Mouse (Mus musculus) layer of hippocampus, adult 9-10 months (tissue): ENCODE measurements around the gene Rnf141.

Experiments
- DNase-seq: peaks from one replicate; pipeline ENCODE4 v3.0.0; 2022; ENCODE audit warnings: low spot score

Gene Rnf141

DNA sequence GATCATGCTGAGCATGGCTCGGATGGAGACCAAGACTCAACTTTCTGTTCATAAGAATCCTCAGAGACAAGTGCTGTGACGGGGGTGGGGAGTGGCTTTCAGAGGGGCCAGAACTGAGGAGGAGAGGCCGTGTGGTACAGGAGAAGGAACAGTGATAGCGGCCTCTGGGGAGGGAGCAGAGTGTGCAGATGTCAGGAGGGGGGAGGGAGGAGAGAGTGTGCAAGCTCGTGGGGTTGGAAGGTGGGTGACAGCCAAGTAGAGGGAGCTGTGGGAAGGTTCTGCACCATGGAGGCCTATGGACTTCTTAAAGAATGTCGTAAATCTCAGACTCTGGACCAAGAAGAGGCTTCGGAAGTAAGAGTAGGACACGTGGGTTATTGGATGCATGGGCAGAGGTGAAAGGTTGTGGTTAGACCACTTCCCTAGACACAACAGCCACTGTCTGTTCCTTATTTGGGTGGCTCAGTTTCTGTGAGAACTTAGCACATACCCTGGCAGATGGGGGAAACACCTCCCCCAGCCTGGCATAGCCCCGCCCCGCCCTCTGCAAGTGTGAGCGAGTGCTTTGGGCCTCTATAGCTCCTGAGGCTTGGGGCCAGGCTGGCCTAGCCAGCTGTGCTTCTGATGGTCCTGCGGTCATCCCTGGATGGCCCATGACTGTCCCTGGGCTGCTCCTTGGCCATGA is 47.7 kb downstream of the Rnf141 start:
- no peak for DNase-seq

GRCm38 (mm10) chr7:110794722-110795121 is 49.5 kb downstream of the Rnf141 start:
- DNase-seq, result no peak

- no peak for DNase-seq
Observed at GRCm38 (mm10) chr7:110792834-110793233, 51.4 kb downstream of the Rnf141 start.

GRCm38 (mm10) chr7:110792201-110792600 is 52.1 kb downstream of the Rnf141 start:
- DNase-seq, result no peak

DNA sequence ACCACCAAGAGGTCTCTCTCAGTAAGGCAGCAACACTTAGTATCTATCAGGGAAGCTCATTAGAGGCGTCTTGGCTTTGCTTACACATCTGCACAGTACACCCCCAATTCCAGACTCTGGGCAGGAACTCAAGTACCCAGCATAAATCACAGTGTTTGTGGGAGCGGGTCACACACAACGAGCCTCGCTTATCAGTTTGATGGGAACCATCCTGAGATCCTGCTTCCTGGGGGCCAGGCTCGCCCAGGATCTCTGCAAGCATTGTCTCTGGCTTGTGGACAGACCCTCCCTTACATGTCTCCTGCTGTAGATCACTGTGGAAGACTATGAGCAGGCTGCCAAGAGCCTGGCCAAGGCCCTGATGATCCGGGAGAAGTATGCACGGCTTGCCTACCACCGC is 53.4 kb downstream of the Rnf141 start:
- DNase-seq, result no peak

GRCm38 (mm10) chr7:110787310-110787709 is 56.9 kb downstream of the Rnf141 start:
- DNase-seq, result no peak

DNA sequence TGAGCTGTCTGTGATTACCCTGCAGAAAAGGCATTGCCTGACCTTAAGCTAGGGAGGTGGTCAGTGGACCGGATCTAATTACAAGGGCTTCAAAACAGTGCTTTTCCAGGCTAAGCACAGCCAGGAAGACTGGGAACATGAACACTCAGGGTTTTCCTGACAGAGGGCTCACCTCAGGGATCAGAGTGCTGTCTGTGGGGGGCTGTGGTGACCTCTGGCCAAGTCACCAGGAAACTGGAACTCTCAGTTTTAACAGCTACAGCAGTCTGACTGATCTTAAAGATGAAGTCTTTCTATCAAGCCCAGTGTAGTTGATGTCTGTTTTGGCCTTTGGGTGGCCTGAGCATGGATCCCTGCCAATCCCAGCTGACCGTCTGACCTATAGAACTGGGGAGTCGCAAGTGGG is 58.5 kb downstream of the Rnf141 start:
- DNase-seq, result no peak

GRCm38 (mm10) chr7:110784965-110785364 is 59.3 kb downstream of the Rnf141 start:
- DNase-seq, result no peak

GRCm38 (mm10) chr7:110782845-110783478 is 61.3 kb downstream of the Rnf141 start:
- DNase-seq, result no peak

GRCm38 (mm10) chr7:110782135-110782534 is 62.1 kb downstream of the Rnf141 start:
- DNase-seq, result no peak

DNA sequence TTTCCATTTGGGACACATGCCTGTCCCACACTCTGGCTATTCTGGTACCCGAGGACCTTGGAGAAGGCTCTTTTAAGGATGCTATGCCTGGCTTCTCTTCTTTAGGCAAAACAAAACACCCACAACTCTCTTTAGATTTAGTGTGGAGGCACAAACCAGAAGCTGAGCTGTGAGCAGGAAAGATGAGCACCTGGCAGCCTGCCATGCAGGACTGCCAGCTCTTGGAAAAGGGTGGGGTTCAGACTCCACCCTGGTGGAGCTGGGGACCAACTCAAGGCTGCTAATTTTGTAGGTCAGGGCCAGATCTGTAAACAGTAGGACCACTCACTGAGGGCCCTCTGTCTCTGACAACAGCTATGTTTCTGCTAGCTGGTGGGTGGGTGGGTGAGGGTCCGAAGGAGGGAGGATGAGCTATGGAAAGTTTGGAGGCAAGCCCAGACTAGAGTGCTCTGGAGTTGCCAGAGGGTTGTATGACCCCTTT is 63.0 kb downstream of the Rnf141 start:
- no peak for DNase-seq

- DNase-seq, result no peak
Observed at GRCm38 (mm10) chr7:110780520-110780919, 63.7 kb downstream of the Rnf141 start.

DNA sequence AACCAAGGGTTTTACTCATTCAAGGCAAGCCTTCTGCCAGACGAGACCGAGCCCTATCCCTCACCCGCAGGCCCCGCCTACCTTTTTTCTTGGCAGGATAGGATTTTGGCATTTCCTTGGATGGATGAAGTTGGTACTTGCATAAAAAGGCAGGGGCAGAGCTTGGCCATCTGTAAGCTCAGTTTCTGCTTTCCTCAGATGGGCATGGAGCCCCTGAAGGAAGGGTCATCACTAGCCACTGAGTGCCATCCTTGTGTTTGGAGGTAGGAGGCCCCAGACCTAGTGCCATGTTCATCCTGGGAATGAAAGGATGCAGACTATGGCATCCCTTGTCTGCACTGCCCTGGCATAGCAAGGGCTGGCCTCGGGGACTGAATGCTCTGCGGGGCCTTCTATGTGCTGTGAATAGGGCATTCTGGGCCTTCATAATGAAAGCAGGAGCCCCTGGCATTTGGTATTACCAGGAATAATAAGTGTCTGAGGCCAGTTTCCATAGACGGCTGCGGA is 64.6 kb downstream of the Rnf141 start:
- no peak for DNase-seq

DNA sequence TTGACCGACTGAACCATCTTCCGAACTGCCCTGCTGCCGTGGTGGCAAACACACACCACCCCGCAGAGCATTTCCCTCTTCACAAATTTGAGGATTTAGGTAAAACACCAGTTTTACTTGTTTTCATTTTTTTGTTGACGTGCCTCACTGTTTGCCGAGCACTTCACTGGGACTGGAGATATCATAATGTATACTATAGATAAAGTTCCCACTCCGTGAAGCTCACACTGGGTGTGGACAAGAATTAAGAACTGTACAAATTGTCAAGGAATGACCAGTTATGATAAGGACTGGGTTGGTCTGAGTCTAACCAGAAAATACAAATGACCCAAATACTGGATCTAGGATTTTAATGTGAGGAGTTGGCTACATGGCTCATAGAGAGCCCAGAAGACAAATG is 65.3 kb downstream of the Rnf141 start:
- DNase-seq, result no peak

DNA sequence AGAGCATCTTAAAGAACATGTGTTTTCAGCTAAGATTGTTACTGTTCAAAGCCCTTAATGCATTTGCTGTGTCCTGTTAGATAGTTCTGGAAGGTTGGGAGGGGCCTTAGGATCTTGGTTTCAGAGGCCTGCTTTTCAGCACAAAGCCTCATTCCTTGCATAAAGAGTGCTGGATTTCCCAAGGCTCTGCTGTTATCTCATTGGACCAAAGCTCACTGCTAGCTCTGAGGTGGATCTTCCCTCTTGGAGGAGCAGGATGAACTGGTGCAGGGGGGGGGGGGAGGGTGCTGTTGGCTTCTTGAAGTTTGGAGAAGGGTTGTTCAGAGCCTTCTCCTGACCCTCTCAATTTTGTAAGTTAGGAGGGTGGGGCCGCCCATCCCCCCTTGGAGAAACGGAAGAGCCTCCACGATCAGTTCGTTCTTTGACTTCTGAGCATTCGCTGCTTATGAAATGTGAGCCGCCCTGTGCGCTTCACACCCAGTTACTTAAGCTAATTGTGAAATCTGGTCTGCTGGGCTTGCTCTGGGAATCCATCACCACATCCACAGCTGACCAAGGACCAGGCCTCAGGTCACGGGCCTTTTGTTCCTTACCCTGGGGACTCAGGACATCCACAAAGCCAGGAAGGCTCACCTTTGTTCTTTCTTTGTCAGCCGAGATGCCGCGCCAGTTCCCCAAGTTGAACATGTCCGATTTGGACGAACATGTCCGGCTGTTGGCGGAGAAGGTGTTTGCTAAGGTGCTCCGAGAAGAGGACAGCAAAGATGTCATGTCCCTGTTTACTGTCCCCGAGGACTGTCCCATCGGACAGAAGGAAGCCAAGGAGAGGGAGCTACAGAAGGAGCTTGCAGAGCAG is 66.9 kb downstream of the Rnf141 start:
- DNase-seq, result no peak

- DNase-seq, result no peak
Observed at GRCm38 (mm10) chr7:110774674-110775073, 69.6 kb downstream of the Rnf141 start.

GRCm38 (mm10) chr7:110774077-110774476 is 70.2 kb downstream of the Rnf141 start:
- DNase-seq, result no peak

DNA sequence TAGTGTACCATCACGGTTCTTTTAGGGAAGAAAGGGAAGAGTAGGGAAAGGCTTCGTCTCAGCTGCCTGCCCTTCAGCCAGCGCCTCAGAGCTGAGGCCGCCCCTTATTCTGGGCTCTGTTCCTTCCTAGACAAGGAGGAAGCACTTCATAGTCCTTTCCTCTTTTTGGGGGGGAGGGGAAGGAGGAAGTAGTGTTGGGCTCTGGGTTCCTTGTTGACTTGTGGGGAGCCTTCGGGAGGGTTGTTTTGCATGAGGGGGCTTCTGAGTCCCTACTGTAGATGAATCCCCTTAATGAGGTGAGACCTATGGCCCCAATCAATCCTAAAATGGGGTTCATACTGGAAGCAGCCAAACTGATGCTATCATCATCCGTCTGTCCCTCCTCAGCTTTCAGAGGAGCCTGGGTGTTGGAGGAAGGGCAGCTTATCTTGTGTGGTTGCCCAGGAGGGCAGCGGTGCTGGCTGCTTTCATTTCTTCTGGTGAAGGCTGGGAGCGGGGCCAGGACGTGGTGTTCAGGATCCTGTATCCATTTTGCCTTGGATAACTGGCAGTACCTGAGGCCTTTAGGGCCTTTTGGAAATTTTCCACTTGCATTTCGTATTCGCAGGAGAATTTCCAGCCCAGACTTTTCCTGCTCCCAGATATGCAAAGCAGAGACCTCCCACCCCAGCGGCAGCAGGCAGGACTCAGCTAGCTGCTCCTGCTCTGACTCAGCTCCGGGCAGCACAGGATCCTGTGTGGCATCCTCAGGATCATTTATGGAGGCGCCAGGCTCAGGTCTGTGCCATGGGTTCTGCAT is 70.9 kb downstream of the Rnf141 start:
- DNase-seq, result no peak

GRCm38 (mm10) chr7:110772343-110772742 is 71.9 kb downstream of the Rnf141 start:
- DNase-seq, result no peak

GRCm38 (mm10) chr7:110770949-110771348 is 73.3 kb downstream of the Rnf141 start:
- DNase-seq, result no peak

DNA sequence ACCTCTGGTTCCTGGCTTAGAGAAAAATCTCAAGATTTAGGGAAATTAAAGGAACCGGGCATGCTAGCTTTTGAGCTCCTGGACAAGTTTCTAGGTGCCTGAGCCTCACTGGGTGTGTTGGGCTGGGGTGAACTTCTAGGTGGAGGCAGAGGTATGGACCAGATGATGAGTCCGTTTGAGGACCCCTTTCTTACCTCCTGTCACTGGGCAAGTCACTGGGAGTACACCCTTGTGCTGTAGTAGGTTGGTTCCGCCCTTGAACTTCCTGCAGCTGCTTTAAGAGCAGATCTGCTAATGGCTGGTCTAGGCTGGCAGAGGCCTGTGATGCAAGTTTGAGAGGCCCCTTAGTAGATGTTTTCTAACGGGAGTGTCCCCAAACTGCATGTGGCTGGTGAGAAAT is 75.2 kb downstream of the Rnf141 start:
- no peak for DNase-seq
